Mouse (Mus musculus) testis, adult 2 months (tissue): ENCODE measurements at regions not wholly inside any gene's neighbourhood (a gene's known extent, or its start where the extent isn't known, plus 50 kb on each side); places are given as distances from the start of the nearest gene placed in this dataset.

ENCODE experiments used
- H3K27ac ChIP-seq: fragments of 200-500 bp; 2 replicates; pipeline ENCODE4 v1.5.1; 2012; ENCODE audit warnings: low read depth, low read length; ENCODE audit not compliant: control insufficient read depth, insufficient read depth
- H3K27me3 ChIP-seq: fragments of 200-500 bp; 2 replicates; pipeline ENCODE4 v1.6.1; 2012; ENCODE audit warnings: mild to moderate bottlenecking, low read length, moderate library complexity; ENCODE audit not compliant: control insufficient read depth, insufficient read depth
- H3K36me3 ChIP-seq: fragments of 200-500 bp; 2 replicates; pipeline ENCODE4 v1.6.1; 2012; ENCODE audit warnings: mild to moderate bottlenecking, low read length; ENCODE audit not compliant: control insufficient read depth, insufficient read depth
- H3K4me1 ChIP-seq: fragments of 200-500 bp; 2 replicates; pipeline ENCODE4 v1.6.1; 2012; ENCODE audit warnings: low read length; ENCODE audit not compliant: control insufficient read depth, insufficient read depth
- H3K4me3 ChIP-seq: fragments of 200-500 bp; 2 replicates; pipeline ENCODE4 v1.5.1; 2012; ENCODE audit warnings: low read depth, mild to moderate bottlenecking, low read length, moderate library complexity, mixed read lengths; ENCODE audit not compliant: control insufficient read depth
- CTCF ChIP-seq: fragments of 200-500 bp; IDR thresholded peaks from 2 replicates; pipeline ENCODE4 v1.5.1; 2012; ENCODE audit warnings: low read depth, mild to moderate bottlenecking, inconsistent platforms, low read length, moderate library complexity; ENCODE audit not compliant: control insufficient read depth, insufficient read depth, insufficient replicate concordance
- POLR2A ChIP-seq: fragments of 200-500 bp; IDR thresholded peaks from 2 replicates; pipeline ENCODE4 v1.6.1; 2012; ENCODE audit warnings: low read depth, mild to moderate bottlenecking, inconsistent platforms, low read length, moderate library complexity; ENCODE audit not compliant: control insufficient read depth

DNA sequence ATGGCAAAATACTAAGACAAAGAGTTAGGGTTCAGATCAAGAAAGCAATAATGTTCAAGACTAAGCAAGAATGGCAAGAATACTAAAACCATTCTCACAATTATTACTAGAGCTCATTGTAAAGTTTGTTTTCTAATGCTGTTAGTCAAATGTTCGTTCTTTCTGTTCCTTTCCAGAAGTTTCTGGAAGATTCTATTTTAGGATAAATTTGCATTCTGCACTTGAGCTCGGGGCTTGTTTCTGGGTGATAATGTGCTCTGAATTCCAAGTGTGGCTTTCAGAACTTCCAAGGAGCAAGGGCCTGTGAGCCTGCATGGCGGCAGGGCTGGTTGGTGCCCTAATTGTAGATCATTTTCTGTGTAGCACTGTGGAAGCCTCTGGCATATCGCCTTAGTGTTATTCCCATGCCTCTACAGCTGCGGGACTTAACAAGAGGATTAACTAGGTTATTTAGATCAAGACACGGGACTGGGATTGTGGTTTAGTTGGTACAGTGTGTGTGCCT, 57.1 kb upstream of the Sash1 start:
- TF ChIP-seq POLR2A, result no peak
- TF ChIP-seq CTCF, result no peak

DNA sequence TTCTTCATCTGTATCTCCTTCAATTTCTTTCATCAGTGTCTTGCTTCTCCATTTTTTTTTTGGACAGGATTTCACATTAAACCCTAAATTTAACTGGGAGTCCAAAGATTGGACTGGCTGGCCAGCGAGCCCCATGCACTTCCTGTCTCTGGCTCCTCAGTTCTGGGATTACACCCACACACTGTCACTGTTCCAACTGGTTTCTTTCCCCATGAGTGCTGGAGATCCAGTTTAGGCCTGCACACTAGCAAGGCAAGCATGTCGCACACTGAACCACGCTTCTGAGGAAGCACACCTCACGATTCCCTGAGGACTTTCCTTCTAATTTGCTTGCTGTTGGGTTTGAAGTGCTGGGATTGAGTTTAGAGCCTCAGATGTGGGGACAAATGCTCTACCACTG, 50.5 kb upstream of the Sash1 start:
- Histone ChIP-seq H3K27me3 (no peaks in the 10 kb centered on the region), H3K4me1 (no peaks in the 10 kb centered on the region), H3K36me3 (no peaks in the 10 kb centered on the region), H3K27ac (no peak overlapping the region), H3K4me3 (no peak overlapping the region)
- TF ChIP-seq CTCF, result no peak
- no peak for TF ChIP-seq POLR2A

More for the DNA sequence above, 57.1 kb upstream of the Sash1 start:
- H3K27me3 ChIP-seq, result no peaks in the 10 kb centered on the region
- no peaks in the 10 kb centered on the region for H3K36me3 ChIP-seq
- peaks cover 3% of the 10 kb centered on the region for H3K4me1 ChIP-seq
- no peak overlapping the region for H3K4me3 ChIP-seq
- no peak overlapping the region for H3K27ac ChIP-seq
